Mouse (Mus musculus): ENCODE results near the gene Trim66.

GRCm38 (mm10) chr7:109440697-109441269 is 67.2 kb downstream of the Trim66 start:
- TF ChIP-seq CTCF (IDR thresholded peaks at IDR 0.05; ENCODE audit: low read depth), result no peak
- TF ChIP-seq EP300 (IDR thresholded peaks at IDR 0.05; ENCODE audit: low read depth), result no peak
